Mouse (Mus musculus) heart, postnatal 36 days (tissue): Measurements from ENCODE around the gene Ndufaf2. TPM values are rescaled to one million over a fixed set of nuclear protein-coding genes. Genes with fewer than 3 reads are reported as not detected.

Experiments
- total RNA-seq, 2 experiments: library from RNA; stranded (reverse); gene quantifications; 2 replicates each; pipeline ENCODE4 v1.2.3; 2021

Ndufaf2 gene
- total RNA-seq, 2 experiments from 2014 or later = 23.1 to 30.4 TPM

Other genes with a start within 250 kb of the Ndufaf2 start
- 10 to 100 TPM; 21.0 to 21.6 TPM for gene Smim15, start 114.2 kb downstream of the Ndufaf2 start, total RNA-seq
- gene Ercc8, start 108 bp upstream of the Ndufaf2 start, total RNA-seq = 1 to 10 TPM; 5.5 to 6.6 TPM
- gene Elovl7, start 55.8 kb upstream of the Ndufaf2 start, total RNA-seq = under 1 TPM; 0.14 to 0.33 TPM
- gene Depdc1b, start 157.7 kb upstream of the Ndufaf2 start, total RNA-seq = under 1 TPM; 0.22 to 0.46 TPM